Mouse (Mus musculus) thymus, postnatal 14 days (tissue): ENCODE data around the gene Fxr2.
A peak's percentile ranks its signal among the peaks of the same experiment; 100 is the strongest.

Source experiments
- DNase-seq: peaks from one replicate; pipeline ENCODE4 v3.0.0; 2021

Gene Fxr2

GRCm38 (mm10) chr11:69632284-69633089 is at the start of gene Fxr2:
Fxr2 (plus strand) TSS chr11:69632990.
- DNase-seq = peak; percentile 100

- DNase-seq = no peak
These were observed 48.8 kb upstream of the Fxr2 start for GRCm38 (mm10) chr11:69584008-69584407.

- DNase-seq = no peak
These were observed 47.9 kb upstream of the Fxr2 start for GRCm38 (mm10) chr11:69584937-69585336.

GRCm38 (mm10) chr11:69585718-69586325 is 47.0 kb upstream of the Fxr2 start:
- DNase-seq = no peak

GRCm38 (mm10) chr11:69589207-69589834 is 43.5 kb upstream of the Fxr2 start:
- no peak for DNase-seq

GRCm38 (mm10) chr11:69590622-69591021 is 42.2 kb upstream of the Fxr2 start:
- no peak for DNase-seq

- DNase-seq = no peak
These were observed 41.4 kb upstream of the Fxr2 start for GRCm38 (mm10) chr11:69591424-69591823.

GRCm38 (mm10) chr11:69591899-69592637 is 40.7 kb upstream of the Fxr2 start:
- DNase-seq = no peak

- DNase-seq = no peak
These were observed 40.0 kb upstream of the Fxr2 start for GRCm38 (mm10) chr11:69592799-69593198.

GRCm38 (mm10) chr11:69594853-69595252 is 37.9 kb upstream of the Fxr2 start:
- no peak for DNase-seq

GRCm38 (mm10) chr11:69599436-69599835 is 33.4 kb upstream of the Fxr2 start:
- no peak for DNase-seq

GRCm38 (mm10) chr11:69600098-69600497 is 32.7 kb upstream of the Fxr2 start:
- DNase-seq = no peak

GRCm38 (mm10) chr11:69601768-69602167 is 31.0 kb upstream of the Fxr2 start:
- no peak for DNase-seq

GRCm38 (mm10) chr11:69603516-69603915 is 29.3 kb upstream of the Fxr2 start:
- no peak for DNase-seq

GRCm38 (mm10) chr11:69604347-69604746 is 28.4 kb upstream of the Fxr2 start:
- DNase-seq = no peak

GRCm38 (mm10) chr11:69604795-69605664 is 27.8 kb upstream of the Fxr2 start:
- peak; percentile 45 for DNase-seq

- DNase-seq = peak; percentile 85
These were observed 26.9 kb upstream of the Fxr2 start, which contains the start of gene Atp1b2 for GRCm38 (mm10) chr11:69605726-69606490. Atp1b2 (minus strand) TSS chr11:69605942.

GRCm38 (mm10) chr11:69606491-69606795 is 26.3 kb upstream of the Fxr2 start:
- DNase-seq = peak; percentile 23

GRCm38 (mm10) chr11:69606832-69607231 is 26.0 kb upstream of the Fxr2 start:
- DNase-seq = no peak

- DNase-seq = no peak
These were observed 24.3 kb upstream of the Fxr2 start for GRCm38 (mm10) chr11:69608525-69608924.

GRCm38 (mm10) chr11:69609416-69609815 is 23.4 kb upstream of the Fxr2 start:
- DNase-seq = no peak

GRCm38 (mm10) chr11:69610899-69611298 is 21.9 kb upstream of the Fxr2 start:
- DNase-seq = no peak
